Mouse (Mus musculus) mouse embryonic stem cell (cell line): Measurements from ENCODE around the gene Lrrc37a.
"Not testable (repeated sequence)": the region's sequence is repeated elsewhere in the genome, so short reads cannot be mapped to it uniquely, and the experiment has no call there.

Experiments
- in situ Hi-C, 2 experiments: fragments of 300-500 bp; cut with MboI; formaldehyde crosslinking; loops; 1 replicate in 1 of 2; 3 replicates in 1 of 2; pipeline ENCODE4 v1.14.3; 2019 to 2020; ENCODE audit warnings: low sequenced_read_pairs in 2 of 2, low pct_unique_long_range_greater_than_20kb in 1 of 2, mixed read lengths in 1 of 2; ENCODE audit not compliant: unreplicated experiment in 1 of 2

Gene Lrrc37a

GRCm38 (mm10) chr11:103504497-103504896 is at the start of gene Lrrc37a:
Lrrc37a (minus strand) TSS chr11:103504597.
- in situ Hi-C loops, result no loop called here

- in situ Hi-C loops, result not testable (repeated sequence)
Observed at GRCm38 (mm10) chr11:103534973-103535372, 30.6 kb upstream of the Lrrc37a start.

GRCm38 (mm10) chr11:103512111-103512510 is 7.7 kb upstream of the Lrrc37a start:
- in situ Hi-C loops, result no loop called here

GRCm38 (mm10) chr11:103464443-103464842 is 40.0 kb downstream of the Lrrc37a start:
- in situ Hi-C loops, result loop anchor here in 1 of 2 experiments (5.0 to 10.0 kb wide), 3 partner anchors 107 to 290 kb away; partner anchors contain the start of gene Fmnl1

GRCm38 (mm10) chr11:103451105-103451504 is 53.3 kb downstream of the Lrrc37a start:
- in situ Hi-C loops, result loop anchor here in 1 of 2 experiments (10.0 kb wide), 1 partner anchor 96 kb away; no protein-coding TSS in a partner anchor

- in situ Hi-C loops, result loop anchor here in 1 of 2 experiments (10.0 kb wide), 1 partner anchor 95 kb away; no protein-coding TSS in a partner anchor
Observed at GRCm38 (mm10) chr11:103449721-103450120, 54.7 kb downstream of the Lrrc37a start.

GRCm38 (mm10) chr11:103443678-103444077 is 60.7 kb downstream of the Lrrc37a start:
- in situ Hi-C loops, result no loop called here

- in situ Hi-C loops, result no loop called here
Observed at GRCm38 (mm10) chr11:103436282-103436681, 68.1 kb downstream of the Lrrc37a start.

GRCm38 (mm10) chr11:103425031-103425430 is 79.4 kb downstream of the Lrrc37a start:
- in situ Hi-C loops, result no loop called here

GRCm38 (mm10) chr11:103419667-103420066 is 84.7 kb downstream of the Lrrc37a start:
- in situ Hi-C loops, result no loop called here

- in situ Hi-C loops, result no loop called here
Observed at GRCm38 (mm10) chr11:103419226-103419625, 85.2 kb downstream of the Lrrc37a start.

- in situ Hi-C loops, result no loop called here
Observed at GRCm38 (mm10) chr11:103413516-103413915, 90.9 kb downstream of the Lrrc37a start.

- in situ Hi-C loops, result no loop called here
Observed at GRCm38 (mm10) chr11:103412950-103413423, 91.4 kb downstream of the Lrrc37a start.

GRCm38 (mm10) chr11:103411981-103412949 is 92.1 kb downstream of the Lrrc37a start, which contains the start of gene Plekhm1:
Plekhm1 (minus strand) TSS chr11:103412687.
- in situ Hi-C loops, result no loop called here

- in situ Hi-C loops, result no loop called here
Observed at GRCm38 (mm10) chr11:103411301-103411700, 93.1 kb downstream of the Lrrc37a start.

- in situ Hi-C loops, result no loop called here
Observed at GRCm38 (mm10) chr11:103408880-103409279, 95.5 kb downstream of the Lrrc37a start.

- in situ Hi-C loops, result not testable (repeated sequence)
Observed at GRCm38 (mm10) chr11:103407136-103407535, 97.3 kb downstream of the Lrrc37a start.

- in situ Hi-C loops, result no loop called here
Observed at GRCm38 (mm10) chr11:103406551-103406950, 97.8 kb downstream of the Lrrc37a start.

- in situ Hi-C loops, result no loop called here
Observed at GRCm38 (mm10) chr11:103405814-103406213, 98.6 kb downstream of the Lrrc37a start.
